Mouse (Mus musculus) spleen, adult 12 weeks (tissue): Measurements from ENCODE around the gene Dcbld1.
"Not testable (repeated sequence)": the region's sequence is repeated elsewhere in the genome, so short reads cannot be mapped to it uniquely, and the experiment has no call there.

Experiments
- DNase-seq: peaks from one replicate; pipeline ENCODE4 v3.0.0; 2022; ENCODE audit warnings: low spot score

Gene Dcbld1

DNA sequence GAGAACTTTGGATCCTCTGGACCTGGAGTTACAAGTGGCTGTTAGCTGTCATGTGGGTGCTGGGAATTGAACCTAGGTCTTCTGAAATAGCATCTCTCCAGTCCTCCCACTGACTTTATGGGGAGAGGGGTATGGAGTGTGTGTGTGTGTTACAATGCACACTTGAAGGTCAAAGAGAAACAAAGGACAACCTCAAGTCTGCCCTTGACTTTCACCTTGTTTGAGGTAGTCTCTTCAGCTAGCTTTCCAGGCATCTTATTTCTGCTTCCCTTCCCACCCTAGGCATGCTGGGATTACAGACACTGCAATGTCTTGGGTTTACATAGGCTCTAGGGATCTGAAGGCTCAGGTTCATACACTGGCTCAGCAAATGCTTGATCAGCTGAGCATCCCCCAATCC lies 68.9 kb downstream of the Dcbld1 start:
- no peak for DNase-seq

DNA sequence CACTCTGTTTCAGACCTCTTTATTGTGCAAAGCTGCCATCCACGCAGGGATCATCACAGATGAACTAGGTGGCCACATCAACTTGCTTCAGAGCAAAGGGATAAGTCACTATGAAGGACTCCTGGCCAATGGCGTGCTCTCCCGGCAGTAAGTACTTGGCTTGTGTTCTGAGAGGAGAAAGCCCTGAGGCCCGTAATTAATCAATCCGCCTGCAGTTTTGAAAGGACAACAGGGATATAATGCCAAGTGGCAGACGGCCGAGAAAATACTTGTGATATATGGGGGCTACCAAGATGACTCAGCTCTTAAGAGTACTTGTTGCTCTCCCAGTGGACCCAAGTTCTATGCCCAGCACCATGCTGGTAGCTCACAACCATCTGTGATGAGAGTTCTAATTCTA lies 71.2 kb downstream of the Dcbld1 start:
- DNase-seq = no peak

DNA sequence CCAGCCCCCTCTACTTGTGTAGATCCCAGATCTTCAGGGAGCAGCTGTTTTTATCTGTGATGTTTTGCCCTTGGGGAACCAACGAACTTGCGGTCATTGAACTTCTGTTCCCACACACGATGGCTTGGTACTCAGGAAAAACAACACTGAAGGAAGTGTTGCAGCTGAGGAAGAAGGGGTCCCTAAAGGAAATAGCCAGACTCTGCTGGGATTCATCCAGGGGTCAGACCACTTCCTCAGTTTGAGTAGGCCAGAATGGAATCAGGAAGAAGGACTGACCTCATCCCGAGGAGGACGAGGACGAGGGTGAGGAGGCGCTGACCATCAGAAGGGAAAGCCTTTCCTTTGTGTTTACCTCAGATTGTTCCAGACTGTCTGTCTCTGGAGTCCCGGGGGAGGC lies 75.8 kb downstream of the Dcbld1 start:
- DNase-seq = no peak

DNA sequence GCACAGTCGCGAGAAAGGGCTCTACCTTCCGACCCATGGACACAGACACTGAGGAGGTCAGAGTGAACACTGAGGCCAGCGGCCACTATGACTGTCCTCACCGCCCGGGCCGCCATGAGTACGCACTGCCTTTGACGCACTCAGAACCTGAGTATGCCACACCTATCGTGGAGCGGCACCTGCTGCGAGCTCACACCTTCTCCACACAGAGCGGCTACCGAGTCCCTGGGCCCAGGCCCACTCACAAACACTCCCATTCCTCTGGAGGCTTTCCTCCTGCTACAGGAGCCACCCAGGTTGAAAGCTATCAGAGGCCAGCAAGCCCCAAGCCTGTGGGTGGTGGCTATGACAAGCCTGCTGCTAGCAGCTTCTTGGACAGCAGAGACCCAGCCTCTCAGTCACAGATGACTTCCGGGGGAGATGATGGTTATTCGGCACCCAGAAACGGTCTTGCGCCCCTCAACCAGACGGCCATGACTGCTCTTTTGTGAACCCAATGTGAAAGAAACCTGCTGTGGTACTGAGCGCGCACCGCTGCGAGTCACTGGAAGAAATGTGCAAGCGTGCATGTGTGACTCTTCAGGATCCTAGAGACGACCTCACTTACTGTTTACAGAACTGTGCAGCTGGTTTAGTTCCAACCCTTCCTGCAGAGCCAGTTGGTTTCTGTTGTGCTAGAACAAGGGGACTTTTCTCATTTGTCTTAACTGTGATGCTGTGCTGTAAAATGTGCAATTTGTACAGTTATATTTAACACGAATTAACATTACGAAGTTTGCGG lies 86.3 kb downstream of the Dcbld1 start:
- no peak for DNase-seq

DNA sequence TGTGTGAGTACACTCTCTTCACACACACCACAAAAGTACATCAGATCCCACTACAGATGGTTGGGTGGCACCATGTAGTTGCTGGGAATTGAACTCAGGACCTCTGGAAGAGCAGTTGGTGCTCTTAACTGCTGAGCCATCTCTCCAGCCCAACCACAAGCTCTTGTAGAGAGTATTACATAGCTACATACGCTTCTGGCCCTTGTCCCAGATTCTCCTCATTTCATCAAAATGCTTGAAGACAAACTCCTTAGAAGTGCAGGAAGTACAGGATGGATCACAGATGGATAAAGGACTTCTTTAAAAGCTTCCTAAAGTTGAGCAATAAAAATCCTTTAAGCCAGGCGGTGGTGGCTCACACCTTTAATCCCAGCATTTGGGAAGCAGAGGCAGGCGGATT lies 88.5 kb downstream of the Dcbld1 start:
- DNase-seq = no peak

DNA sequence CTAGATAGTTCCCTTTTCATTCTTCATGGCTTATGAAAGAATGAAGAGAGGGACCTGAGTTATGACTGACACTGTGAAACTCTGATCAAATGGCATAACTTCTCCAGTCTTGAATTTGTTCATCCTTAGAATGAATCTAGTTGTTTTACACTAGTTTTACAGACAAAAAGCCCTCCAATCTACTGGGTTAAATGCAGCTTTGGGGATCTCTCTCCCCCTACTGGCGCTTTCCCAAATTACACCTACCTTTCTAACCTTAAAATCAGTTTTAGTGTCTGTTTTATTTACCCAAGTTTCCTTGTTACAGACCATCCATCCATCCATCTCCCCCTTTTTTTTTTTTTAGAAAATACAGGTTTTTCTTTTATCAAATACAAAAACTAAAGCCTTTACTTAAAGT lies 97.6 kb downstream of the Dcbld1 start:
- DNase-seq = no peak

DNA sequence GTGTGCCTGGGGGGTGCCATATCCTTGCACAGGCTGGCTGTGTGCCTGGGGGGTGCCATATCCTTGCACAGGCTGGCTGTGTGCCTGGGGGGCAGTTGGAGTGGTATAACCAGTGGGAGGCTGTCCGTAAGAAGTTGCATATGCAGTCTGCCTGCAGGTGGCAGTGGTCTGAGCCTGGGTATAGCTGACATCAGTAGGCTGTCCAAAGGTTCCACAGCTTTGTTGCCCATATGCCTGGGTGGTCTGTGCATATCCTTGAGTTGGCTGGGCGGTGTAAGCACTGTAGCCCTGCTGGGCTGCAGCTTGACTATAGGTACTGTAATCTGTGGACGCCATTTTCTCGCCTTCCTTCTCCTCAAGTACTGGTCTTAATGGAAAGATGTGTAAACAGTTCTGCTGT lies 109.9 kb downstream of the Dcbld1 start:
- DNase-seq = not testable (repeated sequence)

DNA sequence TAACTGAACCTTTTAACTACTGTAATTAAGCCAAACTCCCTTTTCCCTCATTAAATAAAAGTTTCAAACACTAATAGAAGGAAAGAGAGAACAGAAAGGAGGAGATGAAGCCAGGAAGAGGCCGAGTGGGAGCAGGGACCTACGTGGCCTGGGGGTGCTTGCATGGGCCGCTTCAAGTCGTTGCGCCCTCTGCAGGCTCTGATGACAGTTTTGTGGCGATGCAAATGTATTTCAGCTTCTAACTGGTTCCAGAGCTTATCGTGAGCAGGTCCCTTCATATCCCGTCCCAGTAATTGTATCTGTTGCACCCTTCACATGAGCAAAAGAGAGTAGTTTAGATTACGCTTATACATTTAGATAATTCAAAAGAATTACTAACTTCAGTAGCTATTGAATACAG lies 119.8 kb downstream of the Dcbld1 start:
- DNase-seq = no peak

DNA sequence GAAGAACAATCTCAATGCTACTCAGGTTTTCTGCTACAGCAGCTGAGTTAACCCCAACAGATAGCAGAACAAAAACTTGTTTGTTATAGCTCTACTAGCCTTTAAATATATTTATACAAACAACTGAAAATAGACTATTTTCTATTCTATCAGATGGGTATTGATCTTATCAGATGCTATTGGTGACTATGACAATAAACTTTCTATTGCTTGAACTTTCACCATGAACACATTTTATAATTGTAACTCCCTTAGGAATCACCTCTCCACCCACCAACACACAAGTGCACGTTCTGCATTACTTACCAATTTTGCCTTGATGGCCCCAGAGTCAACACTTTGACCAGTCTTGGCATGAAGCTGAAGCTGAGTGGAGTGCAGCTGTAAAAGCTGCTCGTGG lies 125.0 kb downstream of the Dcbld1 start, which contains the start of gene Gm26741:
Gm26741 (plus strand) TSS at position 301 of the 400 bp plus-strand sequence.
- DNase-seq = no peak

DNA sequence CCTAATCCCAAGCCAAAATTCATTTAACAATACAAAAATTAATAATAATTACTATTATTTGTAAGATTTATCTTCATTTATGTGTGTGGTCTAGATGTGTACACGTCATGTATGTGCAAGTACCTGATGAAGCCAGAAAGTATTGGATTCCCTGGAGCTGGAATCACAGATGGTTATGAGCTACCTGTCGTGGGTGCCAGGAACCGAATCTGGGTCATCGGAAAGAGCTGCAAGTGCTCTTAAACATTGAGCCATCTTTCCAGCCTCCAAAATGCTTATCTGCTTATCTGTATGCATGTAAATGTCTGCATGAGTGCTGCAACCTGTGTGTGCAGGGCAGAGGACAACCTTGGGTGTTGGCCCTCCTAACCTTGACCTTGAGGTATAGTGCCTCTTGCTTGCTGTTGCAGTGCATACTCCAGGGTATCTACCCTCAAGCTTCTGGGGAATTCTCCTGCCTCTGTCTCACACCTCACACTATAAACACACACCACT lies 126.9 kb downstream of the Dcbld1 start:
- no peak for DNase-seq

DNA sequence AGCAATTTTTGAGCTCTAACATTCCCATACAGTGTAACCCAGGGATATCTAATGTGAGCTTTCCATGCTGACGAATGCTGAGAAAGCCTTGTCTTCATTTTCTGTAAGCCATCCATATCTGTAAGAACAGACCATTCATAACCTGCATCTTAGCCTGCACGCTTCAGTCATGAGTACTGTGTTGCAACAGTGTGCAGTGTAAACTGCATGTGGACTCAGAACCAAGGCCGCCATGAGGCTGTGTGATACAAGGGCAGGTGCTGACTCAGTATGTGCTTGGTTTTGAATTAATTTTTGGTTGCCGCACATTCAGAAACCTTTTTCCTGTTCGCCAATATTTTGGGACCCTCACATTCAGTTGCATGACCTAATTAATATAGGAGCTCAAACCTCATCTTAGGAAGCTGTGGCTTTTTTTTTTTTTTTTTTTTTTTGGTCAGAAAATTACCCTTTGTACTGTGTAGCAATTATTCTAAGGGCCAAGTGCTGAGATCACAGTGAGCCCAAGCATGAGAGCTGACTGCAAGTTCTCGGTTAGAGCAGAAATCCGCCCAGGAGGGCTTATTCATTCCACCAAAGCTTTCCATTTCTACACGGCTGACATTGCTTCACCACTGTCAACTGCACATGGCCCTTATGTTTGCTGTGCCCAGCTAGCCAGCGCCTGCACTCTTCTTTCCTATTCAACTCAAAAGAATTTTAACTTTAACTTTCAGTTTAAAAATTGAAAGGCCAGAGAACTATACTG lies 127.6 kb downstream of the Dcbld1 start:
- DNase-seq = no peak

DNA sequence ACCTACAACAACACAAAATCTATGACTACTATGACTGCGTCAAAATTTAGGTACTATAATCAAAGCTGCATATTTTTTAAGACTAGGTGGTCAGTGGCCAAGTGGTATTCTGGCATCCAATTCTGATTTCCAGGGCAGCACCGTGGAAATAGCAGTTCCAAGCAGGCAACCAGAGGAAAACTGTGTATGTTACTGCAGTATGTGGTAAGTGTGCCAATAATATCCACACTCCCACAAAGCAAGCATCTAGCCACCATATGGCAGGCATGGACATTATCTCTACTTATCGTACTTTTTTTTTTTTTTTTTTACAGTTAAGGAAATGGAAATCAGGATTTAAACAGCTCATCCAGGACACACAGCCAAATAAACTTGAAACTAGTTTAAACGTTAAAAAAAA lies 135.0 kb downstream of the Dcbld1 start:
- DNase-seq = no peak
